Mouse (Mus musculus): ENCODE data around the gene Baiap2. TPM values are rescaled to one million over a fixed set of nuclear protein-coding genes. Genes with fewer than 3 reads are reported as not detected.

The Baiap2 gene
- polyA plus RNA-seq, 1 experiment from 2014 or later = 34.0 TPM

DNA sequence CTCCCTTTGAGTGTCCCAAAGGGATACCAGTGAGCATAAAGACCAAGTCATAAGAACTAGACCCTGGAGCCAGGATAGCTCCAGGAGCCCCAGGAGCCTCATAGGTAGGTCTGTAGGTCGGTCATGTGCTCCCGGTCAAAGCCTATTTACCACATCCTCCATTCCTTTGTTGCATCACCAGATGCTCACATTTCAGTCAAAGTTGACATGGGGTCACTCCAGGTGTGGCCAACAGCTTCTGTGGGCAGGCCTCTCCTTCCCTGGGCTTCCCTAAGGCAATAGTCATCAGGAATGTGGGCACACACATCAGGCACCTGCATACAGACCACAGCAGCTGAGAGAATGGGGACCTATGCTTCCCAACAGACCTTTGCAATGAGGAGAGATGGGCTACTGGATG lies 25.3 kb downstream of the Baiap2 start:
- Histone ChIP-seq H3K36me3 (no peaks in the 10 kb centered on the region), H3K27me3 (no peaks in the 10 kb centered on the region)
- 90% methylated on average over 2 of the region's 2 CpGs for WGBS

DNA sequence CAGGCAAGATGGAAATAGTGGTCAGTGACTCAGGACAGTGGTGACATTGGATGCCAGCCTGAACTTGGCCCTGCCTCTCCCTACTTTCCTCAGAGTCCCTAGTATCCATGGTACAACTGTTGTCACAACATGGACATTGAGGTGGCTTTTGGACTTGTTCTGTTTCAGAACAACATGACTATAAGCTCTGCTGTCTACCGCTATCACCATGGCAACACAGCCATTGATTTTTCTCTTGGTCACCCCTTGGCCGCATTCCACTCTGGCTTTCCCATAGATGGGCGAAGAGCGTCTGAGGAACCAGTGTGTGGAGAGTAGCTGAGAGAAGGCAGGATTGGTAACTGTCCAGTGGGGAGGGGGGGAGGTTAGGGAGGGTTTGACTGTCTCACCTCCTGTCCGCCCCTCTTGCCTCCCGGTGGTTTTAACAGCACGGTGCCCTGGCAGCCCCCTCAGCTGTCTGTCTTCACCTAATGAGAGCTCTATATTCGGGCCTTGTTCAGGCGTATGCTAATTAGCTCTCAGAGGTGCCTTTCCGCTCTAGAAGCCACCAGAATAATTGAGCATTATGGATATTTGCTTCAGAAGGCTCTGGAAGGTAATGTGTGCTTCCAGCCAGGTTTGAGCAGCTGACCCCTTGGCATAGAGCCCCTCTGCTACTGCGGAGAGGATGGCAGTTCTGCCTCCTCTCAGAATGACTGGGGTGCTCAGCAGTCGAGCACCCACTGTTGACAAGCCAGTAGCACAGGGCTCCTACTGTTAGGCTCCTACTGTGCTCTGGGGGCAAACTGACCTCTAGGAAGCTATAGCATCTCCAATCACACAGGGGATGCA lies 27.7 kb downstream of the Baiap2 start:
- Histone ChIP-seq H3K4me3 (no peak overlapping the region), H3K4me2 (replicated peaks) (no peak overlapping the region), H3K9ac (replicated peaks) (no peak overlapping the region), H3K36me3 (no peaks in the 10 kb centered on the region), H3K27ac (replicated peaks) (peak overlapping the region; percentile 23; the same call in 1 of the 2 replicates), H3K4me1 (peaks cover 17% of the 10 kb centered on the region), H3K27me3 (no peaks in the 10 kb centered on the region), H3K9me3 (no peaks in the 10 kb centered on the region)
- WGBS = 17% methylated on average over 12 of the region's 12 CpGs
- peak; percentile 26; the same call in 1 of the 2 replicates for ATAC-seq (replicated peaks)

More for the DNA sequence above, 25.3 kb downstream of the Baiap2 start:
- no peak overlapping the region for H3K27ac ChIP-seq (replicated peaks)
- H3K9me3 ChIP-seq = no peaks in the 10 kb centered on the region
- ATAC-seq (replicated peaks) = no peak
- no peak overlapping the region for H3K4me2 ChIP-seq (replicated peaks)
- H3K4me3 ChIP-seq = no peak overlapping the region
- H3K4me1 ChIP-seq = peaks cover 21% of the 10 kb centered on the region
- no peak overlapping the region for H3K9ac ChIP-seq (replicated peaks)

DNA sequence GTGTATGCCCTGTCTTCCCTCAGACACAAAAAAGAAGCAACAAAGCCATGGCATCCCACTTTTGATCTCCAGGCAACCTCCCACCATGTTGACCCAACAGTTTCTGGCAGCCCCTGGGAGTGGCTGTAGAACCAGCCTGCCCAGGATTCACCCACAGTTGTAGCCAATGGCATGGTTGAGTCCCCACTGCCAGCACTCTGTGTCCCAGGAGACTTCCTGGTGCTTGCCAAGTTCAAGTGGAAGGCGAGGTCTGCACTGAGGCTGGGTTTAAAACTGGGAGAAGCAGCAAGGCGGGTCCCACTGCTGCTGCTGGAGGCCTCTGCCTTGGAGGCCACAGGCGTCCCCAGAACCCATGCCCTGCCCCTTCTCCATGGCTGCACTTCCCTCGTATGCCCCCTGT lies 31.2 kb downstream of the Baiap2 start:
- Histone ChIP-seq H3K9me3 (no peaks in the 10 kb centered on the region), H3K27me3 (no peaks in the 10 kb centered on the region), H3K9ac (replicated peaks) (no peak overlapping the region), H3K36me3 (no peaks in the 10 kb centered on the region), H3K4me2 (replicated peaks) (no peak overlapping the region), H3K4me3 (no peak overlapping the region), H3K4me1 (peaks cover 17% of the 10 kb centered on the region), H3K27ac (replicated peaks) (no peak overlapping the region)
- WGBS = 88% methylated on average over 4 of the region's 4 CpGs
- no peak for ATAC-seq (replicated peaks)

DNA sequence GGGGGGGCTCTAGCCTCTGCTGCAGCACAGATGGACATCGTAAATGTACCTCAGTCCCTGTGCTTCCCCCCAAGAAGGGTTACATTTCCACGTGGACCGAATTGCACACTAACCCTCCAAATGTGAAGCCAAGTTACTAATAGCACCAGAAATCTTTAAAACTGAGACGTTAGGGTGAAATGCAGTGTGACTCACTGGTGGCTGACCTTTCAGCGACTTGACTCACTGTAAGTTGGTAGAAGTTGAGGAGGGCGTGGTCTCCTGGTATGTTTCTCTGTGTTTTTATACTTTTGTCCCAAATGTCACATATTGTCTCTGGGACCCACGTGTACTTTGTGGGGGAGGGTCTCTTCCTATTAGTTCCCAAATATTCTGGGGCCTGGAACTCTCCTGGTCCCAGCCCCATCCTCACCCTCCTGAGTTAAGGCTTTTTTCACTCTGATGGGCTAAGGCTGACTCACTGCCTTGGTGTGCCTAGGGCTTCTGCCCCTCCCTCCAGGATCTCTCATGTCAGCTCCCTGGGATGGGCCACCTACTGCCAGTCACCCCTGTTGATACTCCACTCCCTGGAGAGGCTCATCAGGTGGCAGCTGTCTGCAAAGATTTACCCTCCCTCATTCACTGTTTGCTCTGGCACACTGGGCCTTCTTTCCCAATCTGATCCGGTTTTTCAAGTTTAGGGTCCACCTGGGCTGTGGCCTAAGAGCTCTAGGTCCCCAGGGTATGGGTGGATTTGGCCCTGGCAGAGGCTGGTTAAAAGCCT lies 33.4 kb downstream of the Baiap2 start:
- no peak overlapping the region for H3K4me2 ChIP-seq (replicated peaks)
- H3K9ac ChIP-seq (replicated peaks) = no peak overlapping the region
- peaks cover 1% of the 10 kb centered on the region; the same call in 1 of the 2 replicates for H3K4me1 ChIP-seq
- H3K27me3 ChIP-seq = no peaks in the 10 kb centered on the region
- H3K9me3 ChIP-seq = no peaks in the 10 kb centered on the region
- ATAC-seq (replicated peaks) = no peak
- no peak overlapping the region for H3K4me3 ChIP-seq
- H3K27ac ChIP-seq (replicated peaks) = no peak overlapping the region
- WGBS = 90% methylated on average over 8 of the region's 8 CpGs
- no peaks in the 10 kb centered on the region for H3K36me3 ChIP-seq

- no peak overlapping the region for H3K4me3 ChIP-seq
- 95% methylated on average over 4 of the region's 4 CpGs for WGBS
- H3K9me3 ChIP-seq = no peaks in the 10 kb centered on the region
- no peak for ATAC-seq (replicated peaks)
- H3K27ac ChIP-seq (replicated peaks) = no peak overlapping the region
- no peak overlapping the region for H3K9ac ChIP-seq (replicated peaks)
- H3K4me1 ChIP-seq = no peaks in the 10 kb centered on the region; the same call in 1 of the 2 replicates
- no peaks in the 10 kb centered on the region for H3K27me3 ChIP-seq
- no peak overlapping the region for H3K4me2 ChIP-seq (replicated peaks)
- no peaks in the 10 kb centered on the region for H3K36me3 ChIP-seq
Observed at GRCm38 (mm10) chr11:119978701-119979100, 36.1 kb downstream of the Baiap2 start.

- Histone ChIP-seq H3K9ac (replicated peaks) (no peak overlapping the region), H3K9me3 (no peaks in the 10 kb centered on the region), H3K4me1 (no peaks in the 10 kb centered on the region; the same call in 1 of the 2 replicates), H3K27ac (replicated peaks) (no peak overlapping the region), H3K4me3 (no peak overlapping the region), H3K4me2 (replicated peaks) (no peak overlapping the region), H3K36me3 (no peaks in the 10 kb centered on the region), H3K27me3 (no peaks in the 10 kb centered on the region)
- ATAC-seq (replicated peaks) = no peak
- WGBS = 81% methylated on average over 10 of the region's 10 CpGs
Observed at GRCm38 (mm10) chr11:119979596-119980385, 37.2 kb downstream of the Baiap2 start.

DNA sequence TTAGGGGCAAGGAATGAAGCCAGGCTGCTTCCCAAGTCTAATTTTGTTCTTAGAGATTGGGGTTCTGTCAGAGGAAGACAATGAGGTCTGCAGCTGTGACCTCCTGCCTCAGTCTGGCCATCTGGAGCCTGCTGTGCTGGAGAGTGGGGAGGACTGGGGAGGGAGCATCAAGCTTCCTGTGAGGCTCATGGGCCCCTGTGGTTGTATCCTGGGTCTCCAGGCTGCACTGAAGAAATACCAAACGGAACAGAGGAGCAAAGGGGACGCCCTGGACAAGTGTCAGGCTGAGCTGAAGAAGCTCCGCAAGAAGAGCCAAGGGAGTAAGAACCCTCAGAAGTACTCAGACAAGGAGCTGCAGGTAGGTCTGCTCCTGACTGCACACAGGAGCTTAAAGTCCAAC lies 39.2 kb downstream of the Baiap2 start:
- Histone ChIP-seq H3K4me1 (no peaks in the 10 kb centered on the region; the same call in 1 of the 2 replicates), H3K4me3 (no peak overlapping the region), H3K9ac (replicated peaks) (no peak overlapping the region), H3K27me3 (no peaks in the 10 kb centered on the region), H3K36me3 (no peaks in the 10 kb centered on the region), H3K9me3 (no peaks in the 10 kb centered on the region), H3K27ac (replicated peaks) (no peak overlapping the region), H3K4me2 (replicated peaks) (no peak overlapping the region)
- 77% methylated on average over 3 of the region's 3 CpGs for WGBS
- no peak for ATAC-seq (replicated peaks)

DNA sequence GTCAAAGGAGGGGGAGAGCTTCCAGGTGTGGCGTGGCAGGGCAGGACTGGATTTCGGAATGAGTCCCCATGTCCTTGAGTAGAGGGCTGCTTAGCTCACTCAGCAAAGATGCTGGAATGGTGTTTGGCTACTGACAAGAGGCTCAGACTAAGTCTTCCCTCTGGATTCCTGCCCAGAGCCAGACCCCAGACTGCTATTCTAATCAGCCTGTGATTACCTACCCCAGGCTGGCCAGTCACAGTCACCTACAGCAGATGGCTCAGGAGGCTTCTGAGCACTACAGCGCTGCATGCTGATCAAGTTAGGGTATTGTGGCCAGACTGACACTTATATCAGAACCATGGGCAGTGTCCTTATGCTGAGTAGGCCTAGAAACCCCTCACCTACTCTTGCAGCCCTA lies 39.7 kb downstream of the Baiap2 start:
- no peak overlapping the region for H3K4me2 ChIP-seq (replicated peaks)
- no peaks in the 10 kb centered on the region; the same call in 1 of the 2 replicates for H3K4me1 ChIP-seq
- H3K27me3 ChIP-seq = no peaks in the 10 kb centered on the region
- no peak overlapping the region for H3K4me3 ChIP-seq
- H3K9me3 ChIP-seq = no peaks in the 10 kb centered on the region
- 85% methylated on average over 3 of the region's 3 CpGs for WGBS
- no peaks in the 10 kb centered on the region for H3K36me3 ChIP-seq
- no peak overlapping the region for H3K27ac ChIP-seq (replicated peaks)
- no peak overlapping the region for H3K9ac ChIP-seq (replicated peaks)
- ATAC-seq (replicated peaks) = no peak

GRCm38 (mm10) chr11:119983151-119983550 lies 40.6 kb downstream of the Baiap2 start:
- 89% methylated on average over 2 of the region's 2 CpGs for WGBS
- Histone ChIP-seq H3K9me3 (no peaks in the 10 kb centered on the region), H3K27ac (replicated peaks) (no peak overlapping the region), H3K27me3 (no peaks in the 10 kb centered on the region), H3K4me3 (no peak overlapping the region), H3K4me1 (peaks cover 5% of the 10 kb centered on the region), H3K9ac (replicated peaks) (no peak overlapping the region), H3K36me3 (no peaks in the 10 kb centered on the region), H3K4me2 (replicated peaks) (no peak overlapping the region)
- no peak for ATAC-seq (replicated peaks)

DNA sequence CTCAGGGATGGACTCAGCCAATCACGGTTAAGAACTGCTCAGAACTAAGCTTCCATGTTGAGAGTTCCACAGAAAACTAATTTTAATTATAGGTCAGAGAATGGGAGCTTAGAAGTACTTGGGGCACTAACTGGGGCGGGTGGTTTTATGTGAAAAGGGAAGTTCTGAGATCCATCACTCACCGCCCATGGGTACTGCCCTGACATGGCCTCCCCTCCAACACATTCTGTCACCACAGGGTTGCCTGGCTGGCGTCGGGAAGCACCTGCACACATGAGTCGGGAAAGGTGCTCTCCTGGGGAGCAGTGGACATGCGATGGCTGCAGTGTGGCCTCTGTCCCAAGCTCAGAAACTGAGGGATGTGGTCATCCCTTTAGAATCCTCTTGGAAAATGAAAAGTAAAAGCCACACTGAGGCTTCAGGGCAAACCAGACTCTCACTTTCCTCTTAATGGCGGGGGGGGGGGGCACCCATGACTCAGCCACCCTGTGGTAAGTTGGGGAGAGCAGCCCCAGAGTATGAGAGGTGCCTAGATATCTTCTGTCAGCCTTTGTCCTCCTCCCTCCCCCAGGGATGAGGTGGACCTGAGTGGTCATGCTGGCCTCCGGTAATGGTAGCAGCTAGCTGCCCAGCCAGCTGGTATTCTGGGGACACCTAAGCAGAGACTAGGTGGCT lies 44.3 kb downstream of the Baiap2 start:
- H3K9ac ChIP-seq (replicated peaks) = no peak overlapping the region
- H3K36me3 ChIP-seq = no peaks in the 10 kb centered on the region
- WGBS = 88% methylated on average over 9 of the region's 9 CpGs
- H3K4me1 ChIP-seq = peaks cover 35% of the 10 kb centered on the region
- no peak overlapping the region for H3K27ac ChIP-seq (replicated peaks)
- no peak overlapping the region for H3K4me3 ChIP-seq
- no peak for ATAC-seq (replicated peaks)
- no peaks in the 10 kb centered on the region for H3K9me3 ChIP-seq
- H3K27me3 ChIP-seq = no peaks in the 10 kb centered on the region
- H3K4me2 ChIP-seq (replicated peaks) = no peak overlapping the region

- WGBS = 69% methylated on average over 7 of the region's 7 CpGs
- H3K36me3 ChIP-seq = no peaks in the 10 kb centered on the region
- H3K9ac ChIP-seq (replicated peaks) = no peak overlapping the region
- peaks cover 35% of the 10 kb centered on the region for H3K4me1 ChIP-seq
- H3K9me3 ChIP-seq = no peaks in the 10 kb centered on the region
- H3K4me3 ChIP-seq = no peak overlapping the region
- no peaks in the 10 kb centered on the region for H3K27me3 ChIP-seq
- no peak overlapping the region; the same call in 1 of the 2 replicates for H3K27ac ChIP-seq (replicated peaks)
- ATAC-seq (replicated peaks) = no peak
- no peak overlapping the region for H3K4me2 ChIP-seq (replicated peaks)
Observed at GRCm38 (mm10) chr11:119987876-119988275, 45.3 kb downstream of the Baiap2 start.

All from forebrain, embryonic 15.5 days (tissue).